Mouse (Mus musculus) liver, embryonic 15.5 days (tissue): ENCODE results near the gene Ube2h. TPM values are rescaled to one million over a fixed set of nuclear protein-coding genes. Genes with fewer than 3 reads are reported as not detected.

Experiments
- ATAC-seq: fragments of 200-750 bp; cut with Nextera tagmentation; 2 replicates; pipeline ENCODE4 v1.8.0; 2017; ENCODE audit warnings: moderate number of reproducible peaks, mild to moderate bottlenecking, moderate library complexity; ENCODE audit not compliant: insufficient read depth
- H3K27ac ChIP-seq: fragments of 300-500 bp; sonication (generic); replicated peaks from 2 replicates; pipeline ENCODE4 v1.5.1; 2015; ENCODE audit warnings: mild to moderate bottlenecking, inconsistent platforms
- H3K27me3 ChIP-seq: fragments of 300-500 bp; sonication (generic); 2 replicates; pipeline ENCODE4 v1.6.1; 2015; ENCODE audit warnings: mild to moderate bottlenecking, inconsistent platforms
- H3K36me3 ChIP-seq: fragments of 300-500 bp; sonication (generic); replicated peaks from 2 replicates; pipeline ENCODE4 v1.6.1; 2015; ENCODE audit warnings: moderate library complexity, mild to moderate bottlenecking, inconsistent platforms
- H3K4me1 ChIP-seq: fragments of 300-500 bp; sonication (generic); replicated peaks from 2 replicates; pipeline ENCODE4 v1.6.1; 2015; ENCODE audit warnings: inconsistent platforms
- H3K4me2 ChIP-seq: fragments of 300-500 bp; sonication (generic); 2 replicates; pipeline ENCODE4 v1.6.1; 2015; ENCODE audit warnings: moderate library complexity, mild to moderate bottlenecking, inconsistent platforms
- H3K4me3 ChIP-seq: fragments of 300-500 bp; sonication (generic); replicated peaks from 2 replicates; pipeline ENCODE4 v1.5.1; 2015; ENCODE audit warnings: mild to moderate bottlenecking, inconsistent platforms
- H3K9ac ChIP-seq: fragments of 300-500 bp; sonication (generic); 2 replicates; pipeline ENCODE4 v1.6.1; 2015; ENCODE audit warnings: moderate library complexity, mild to moderate bottlenecking, inconsistent platforms
- H3K9me3 ChIP-seq: fragments of 300-500 bp; sonication (generic); replicated peaks from 2 replicates; pipeline ENCODE4 v1.6.1; 2016; ENCODE audit warnings: inconsistent platforms
- WGBS: fragments of 180-500 bp; shearing (Covaris S2); methylation state at CpG from one replicate; pipeline ENCODE4 v1.1.7; 2015; ENCODE audit warnings: mixed read lengths; ENCODE audit not compliant: insufficient replicate concordance; 5-methylcytosine and 5-hydroxymethylcytosine counted together
- polyA plus RNA-seq: library from polyadenylated mRNA; unstranded; fragments of >200 nt; fragmentation: Nextera tagmentation; extraction: Ambion mirVana; gene quantifications from 2 replicates; pipeline ENCODE4 v1.2.1, GENCODE M21; 2015

Ube2h gene
- polyA plus RNA-seq, 1 experiment from 2014 or later, result 33.8 TPM

- no peak overlapping the region for H3K4me2 ChIP-seq
- H3K9me3 ChIP-seq, result no peaks in the 10 kb centered on the region
- no peaks in the 10 kb centered on the region for H3K27me3 ChIP-seq
- no peak overlapping the region for H3K9ac ChIP-seq
- H3K4me3 ChIP-seq, result no peak overlapping the region
- peaks cover 80% of the 10 kb centered on the region for H3K36me3 ChIP-seq
- WGBS, result 87% methylated on average over 11 of the region's 11 CpGs
- H3K4me1 ChIP-seq, result peaks cover 38% of the 10 kb centered on the region
- no peak overlapping the region for H3K27ac ChIP-seq
- ATAC-seq, result no peak
Measured at GRCm38 (mm10) chr6:30272338-30272905, 31.9 kb downstream of the Ube2h start.

GRCm38 (mm10) chr6:30269846-30270245 is 34.5 kb downstream of the Ube2h start:
- Histone ChIP-seq H3K9ac (no peak overlapping the region), H3K27me3 (no peaks in the 10 kb centered on the region), H3K4me3 (no peak overlapping the region), H3K9me3 (no peaks in the 10 kb centered on the region), H3K27ac (no peak overlapping the region), H3K4me2 (no peak overlapping the region), H3K4me1 (peaks cover 19% of the 10 kb centered on the region), H3K36me3 (peaks cover 81% of the 10 kb centered on the region)
- WGBS, result 51% methylated on average over 5 of the region's 5 CpGs
- ATAC-seq, result no peak

- Histone ChIP-seq H3K4me2 (no peak overlapping the region), H3K4me1 (no peaks in the 10 kb centered on the region), H3K9me3 (no peaks in the 10 kb centered on the region), H3K27ac (no peak overlapping the region), H3K4me3 (no peak overlapping the region), H3K36me3 (peaks cover 81% of the 10 kb centered on the region), H3K9ac (no peak overlapping the region), H3K27me3 (no peaks in the 10 kb centered on the region)
- no peak for ATAC-seq
- 83% methylated on average over 7 of the region's 7 CpGs for WGBS
Measured at GRCm38 (mm10) chr6:30267486-30267885, 36.9 kb downstream of the Ube2h start.

GRCm38 (mm10) chr6:30265402-30265801 is 38.9 kb downstream of the Ube2h start:
- H3K4me1 ChIP-seq, result no peaks in the 10 kb centered on the region
- H3K36me3 ChIP-seq, result peaks cover 79% of the 10 kb centered on the region
- no peak overlapping the region for H3K4me3 ChIP-seq
- no peak overlapping the region for H3K4me2 ChIP-seq
- WGBS, result 76% methylated on average over 4 of the region's 4 CpGs
- H3K27me3 ChIP-seq, result no peaks in the 10 kb centered on the region
- no peak for ATAC-seq
- no peaks in the 10 kb centered on the region for H3K9me3 ChIP-seq
- no peak overlapping the region for H3K9ac ChIP-seq
- H3K27ac ChIP-seq, result no peak overlapping the region

GRCm38 (mm10) chr6:30263053-30263452 is 41.3 kb downstream of the Ube2h start:
- no peak for ATAC-seq
- H3K36me3 ChIP-seq, result peaks cover 83% of the 10 kb centered on the region

GRCm38 (mm10) chr6:30259271-30259670 is 45.1 kb downstream of the Ube2h start:
- H3K27ac ChIP-seq, result no peak overlapping the region
- no peaks in the 10 kb centered on the region for H3K4me1 ChIP-seq
- no peak for ATAC-seq
- no peak overlapping the region for H3K4me2 ChIP-seq
- no peaks in the 10 kb centered on the region for H3K9me3 ChIP-seq
- peaks cover 80% of the 10 kb centered on the region for H3K36me3 ChIP-seq
- H3K9ac ChIP-seq, result no peak overlapping the region
- H3K27me3 ChIP-seq, result no peaks in the 10 kb centered on the region
- H3K4me3 ChIP-seq, result no peak overlapping the region
- 86% methylated on average over 6 of the region's 6 CpGs for WGBS

More at GRCm38 (mm10) chr6:30263053-30263452, 41.3 kb downstream of the Ube2h start:
- no peaks in the 10 kb centered on the region for H3K4me1 ChIP-seq
- no peak overlapping the region for H3K4me2 ChIP-seq
- H3K9me3 ChIP-seq, result no peaks in the 10 kb centered on the region
- H3K27me3 ChIP-seq, result no peaks in the 10 kb centered on the region
- no peak overlapping the region for H3K27ac ChIP-seq
- 76% methylated on average over 4 of the region's 4 CpGs for whole genome bisulfite sequencing
- no peak overlapping the region for H3K9ac ChIP-seq
- H3K4me3 ChIP-seq, result no peak overlapping the region

- WGBS, result 88% methylated on average over 1 of the region's 1 CpGs
- no peaks in the 10 kb centered on the region for H3K9me3 ChIP-seq
- no peak overlapping the region for H3K27ac ChIP-seq
- H3K9ac ChIP-seq, result no peak overlapping the region
- ATAC-seq, result no peak
- no peaks in the 10 kb centered on the region for H3K4me1 ChIP-seq
- no peaks in the 10 kb centered on the region for H3K27me3 ChIP-seq
- no peak overlapping the region for H3K4me2 ChIP-seq
- no peak overlapping the region for H3K4me3 ChIP-seq
- peaks cover 75% of the 10 kb centered on the region for H3K36me3 ChIP-seq
Measured at GRCm38 (mm10) chr6:30257962-30258361, 46.4 kb downstream of the Ube2h start.

GRCm38 (mm10) chr6:30255846-30256245 is 48.5 kb downstream of the Ube2h start:
- Histone ChIP-seq H3K9me3 (no peaks in the 10 kb centered on the region), H3K4me3 (no peak overlapping the region), H3K4me2 (no peak overlapping the region), H3K36me3 (peaks cover 67% of the 10 kb centered on the region), H3K9ac (no peak overlapping the region), H3K4me1 (no peaks in the 10 kb centered on the region), H3K27me3 (no peaks in the 10 kb centered on the region), H3K27ac (no peak overlapping the region)
- WGBS, result 68% methylated on average over 1 of the region's 1 CpGs
- no peak for ATAC-seq

- Histone ChIP-seq H3K4me2 (no peak overlapping the region), H3K36me3 (peaks cover 44% of the 10 kb centered on the region), H3K27ac (no peak overlapping the region), H3K4me1 (no peaks in the 10 kb centered on the region), H3K9ac (no peak overlapping the region), H3K27me3 (no peaks in the 10 kb centered on the region), H3K9me3 (no peaks in the 10 kb centered on the region), H3K4me3 (no peak overlapping the region)
- no peak for ATAC-seq
- WGBS, result 66% methylated on average over 5 of the region's 5 CpGs
Measured at GRCm38 (mm10) chr6:30252271-30253010, 51.9 kb downstream of the Ube2h start.

- H3K27ac ChIP-seq, result no peak overlapping the region
- peaks cover 3% of the 10 kb centered on the region; the same call in 1 of the 2 replicates for H3K4me1 ChIP-seq
- H3K4me2 ChIP-seq, result no peak overlapping the region
- H3K27me3 ChIP-seq, result no peaks in the 10 kb centered on the region
- 76% methylated on average over 3 of the region's 3 CpGs for WGBS
- no peak for ATAC-seq
- H3K4me3 ChIP-seq, result no peak overlapping the region
- H3K9me3 ChIP-seq, result no peaks in the 10 kb centered on the region
- no peak overlapping the region for H3K9ac ChIP-seq
- H3K36me3 ChIP-seq, result peaks cover 27% of the 10 kb centered on the region
Measured at GRCm38 (mm10) chr6:30248708-30249107, 55.6 kb downstream of the Ube2h start.

GRCm38 (mm10) chr6:30245940-30246339 is 58.4 kb downstream of the Ube2h start:
- peaks cover 22% of the 10 kb centered on the region for H3K36me3 ChIP-seq
- no peak for ATAC-seq
- H3K27me3 ChIP-seq, result no peaks in the 10 kb centered on the region
- no peak overlapping the region for H3K4me2 ChIP-seq
- peaks cover 7% of the 10 kb centered on the region; the same call in 1 of the 2 replicates for H3K4me1 ChIP-seq
- 46% methylated on average over 5 of the region's 5 CpGs for WGBS
- no peak overlapping the region for H3K4me3 ChIP-seq
- no peaks in the 10 kb centered on the region for H3K9me3 ChIP-seq
- no peak overlapping the region for H3K27ac ChIP-seq
- H3K9ac ChIP-seq, result no peak overlapping the region
